Mouse (Mus musculus): Measurements from ENCODE around the gene Gm10037.
"Not testable (repeated sequence)": the region's sequence is repeated elsewhere in the genome, so short reads cannot be mapped to it uniquely, and the experiment has no call there.

The Gm10037 gene

GRCm38 (mm10) chr13:67830911-67831336, at the start of gene Gm10037:
Gm10037 (plus strand) TSS chr13:67831106.
- peak; percentile 60 for DNase-seq (ENCODE audit: inconsistent ontology term)

- DNase-seq (ENCODE audit: inconsistent ontology term) = no peak
Measured at GRCm38 (mm10) chr13:67791921-67792455, 38.9 kb upstream of the Gm10037 start.

- DNase-seq (ENCODE audit: inconsistent ontology term) = no peak
Measured at GRCm38 (mm10) chr13:67798618-67799017, 32.3 kb upstream of the Gm10037 start.

- not testable (repeated sequence) for DNase-seq (ENCODE audit: inconsistent ontology term)
Measured at GRCm38 (mm10) chr13:67799151-67799550, 31.8 kb upstream of the Gm10037 start.

- DNase-seq (ENCODE audit: inconsistent ontology term) = no peak
Measured at GRCm38 (mm10) chr13:67811651-67812210, 19.2 kb upstream of the Gm10037 start.

GRCm38 (mm10) chr13:67812961-67813709, 17.8 kb upstream of the Gm10037 start:
- DNase-seq (ENCODE audit: inconsistent ontology term) = no peak

GRCm38 (mm10) chr13:67813710-67814660, 16.9 kb upstream of the Gm10037 start, which contains the start of gene Zfp273:
Zfp273 (plus strand) TSS chr13:67813740.
- peak; percentile 85 for DNase-seq (ENCODE audit: inconsistent ontology term)

- DNase-seq (ENCODE audit: inconsistent ontology term) = no peak
Measured at GRCm38 (mm10) chr13:67818636-67819035, 12.3 kb upstream of the Gm10037 start.

- DNase-seq (ENCODE audit: inconsistent ontology term) = not testable (repeated sequence)
Measured at GRCm38 (mm10) chr13:67833137-67833536, 2.2 kb downstream of the Gm10037 start.

- DNase-seq (ENCODE audit: inconsistent ontology term) = no peak
Measured at GRCm38 (mm10) chr13:67843775-67844118, 12.8 kb downstream of the Gm10037 start.

GRCm38 (mm10) chr13:67844119-67844852, 13.4 kb downstream of the Gm10037 start:
- peak; percentile 73 for DNase-seq (ENCODE audit: inconsistent ontology term)

GRCm38 (mm10) chr13:67844853-67845194, 13.9 kb downstream of the Gm10037 start:
- DNase-seq (ENCODE audit: inconsistent ontology term) = no peak

GRCm38 (mm10) chr13:67850361-67850760, 19.5 kb downstream of the Gm10037 start:
- DNase-seq (ENCODE audit: inconsistent ontology term) = no peak

- DNase-seq (ENCODE audit: inconsistent ontology term) = no peak
Measured at GRCm38 (mm10) chr13:67853130-67853529, 22.2 kb downstream of the Gm10037 start.

- no peak for DNase-seq (ENCODE audit: inconsistent ontology term)
Measured at GRCm38 (mm10) chr13:67853983-67854382, 23.1 kb downstream of the Gm10037 start.

GRCm38 (mm10) chr13:67857317-67857716, 26.4 kb downstream of the Gm10037 start:
- no peak for DNase-seq (ENCODE audit: inconsistent ontology term)

- DNase-seq (ENCODE audit: inconsistent ontology term) = no peak
Measured at GRCm38 (mm10) chr13:67862508-67862907, 31.6 kb downstream of the Gm10037 start.

GRCm38 (mm10) chr13:67863026-67863425, 32.1 kb downstream of the Gm10037 start, which contains the start of gene BC048507:
BC048507 (plus strand) TSS chr13:67863326.
- no peak for DNase-seq (ENCODE audit: inconsistent ontology term)

GRCm38 (mm10) chr13:67864764-67865350, 34.0 kb downstream of the Gm10037 start:
- DNase-seq (ENCODE audit: inconsistent ontology term) = peak; percentile 96

GRCm38 (mm10) chr13:67867899-67868298, 37.0 kb downstream of the Gm10037 start:
- DNase-seq (ENCODE audit: inconsistent ontology term) = peak; percentile 9
